Mouse (Mus musculus) left cerebral cortex, adult 9 months (tissue): Measurements from ENCODE around the gene Zfp773.
A peak's percentile ranks its signal among the peaks of the same experiment; 100 is the strongest.
"Not testable (repeated sequence)": the region's sequence is repeated elsewhere in the genome, so short reads cannot be mapped to it uniquely, and the experiment has no call there.

Source experiments
- DNase-seq, 2 experiments: peaks; one replicate each; pipeline ENCODE4 v3.0.0; 2022; ENCODE audit warnings: low spot score in 2 of 2

The Zfp773 gene

DNA sequence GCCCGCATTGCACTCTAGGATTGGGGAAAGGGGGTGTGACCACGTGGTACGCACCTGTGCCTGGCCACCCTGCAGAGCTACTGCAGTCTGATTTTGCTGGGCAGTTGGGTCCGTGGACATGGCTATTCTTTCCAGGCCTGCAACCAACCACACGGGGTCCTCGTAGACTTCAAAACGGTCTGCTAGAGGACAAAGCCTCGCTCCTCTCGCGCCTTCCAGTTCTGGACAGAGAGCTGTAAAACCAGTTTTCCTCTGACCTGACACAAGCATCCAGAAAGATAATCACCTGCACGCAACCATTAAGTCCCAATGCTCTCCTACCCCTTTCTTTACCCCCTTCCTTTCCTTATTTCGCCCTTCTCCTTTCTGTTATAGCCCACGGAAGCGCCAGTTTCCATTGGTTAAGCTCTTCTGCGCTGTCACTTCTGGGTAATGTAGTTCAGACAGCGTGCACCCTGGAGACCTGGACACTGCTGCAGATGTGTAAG, at the start of gene Zfp773:
Gene Zfp773, minus strand, starts transcription at position 377 of the 488 bp plus-strand sequence.
- peak; percentile 7 to 62 for DNase-seq

DNA sequence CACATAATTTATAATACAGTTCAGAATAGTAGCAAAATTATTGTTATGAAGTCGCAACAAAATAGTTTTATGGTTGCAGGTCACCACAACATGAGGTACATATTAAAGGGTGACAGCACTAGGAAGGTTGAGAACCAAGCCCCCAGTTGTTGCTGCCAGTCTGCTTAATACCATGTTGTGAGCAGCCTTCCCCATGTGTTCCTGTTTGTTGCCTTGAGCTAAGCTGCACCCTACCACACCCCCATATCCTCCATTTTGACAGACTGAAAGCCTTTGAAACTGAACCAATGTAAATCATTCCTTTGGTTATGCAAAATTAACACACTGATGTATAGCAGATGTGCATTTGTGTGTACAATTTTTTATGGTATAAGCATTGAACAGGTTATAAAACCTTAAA, 49.3 kb upstream of the Zfp773 start:
- DNase-seq, result no peak

DNA sequence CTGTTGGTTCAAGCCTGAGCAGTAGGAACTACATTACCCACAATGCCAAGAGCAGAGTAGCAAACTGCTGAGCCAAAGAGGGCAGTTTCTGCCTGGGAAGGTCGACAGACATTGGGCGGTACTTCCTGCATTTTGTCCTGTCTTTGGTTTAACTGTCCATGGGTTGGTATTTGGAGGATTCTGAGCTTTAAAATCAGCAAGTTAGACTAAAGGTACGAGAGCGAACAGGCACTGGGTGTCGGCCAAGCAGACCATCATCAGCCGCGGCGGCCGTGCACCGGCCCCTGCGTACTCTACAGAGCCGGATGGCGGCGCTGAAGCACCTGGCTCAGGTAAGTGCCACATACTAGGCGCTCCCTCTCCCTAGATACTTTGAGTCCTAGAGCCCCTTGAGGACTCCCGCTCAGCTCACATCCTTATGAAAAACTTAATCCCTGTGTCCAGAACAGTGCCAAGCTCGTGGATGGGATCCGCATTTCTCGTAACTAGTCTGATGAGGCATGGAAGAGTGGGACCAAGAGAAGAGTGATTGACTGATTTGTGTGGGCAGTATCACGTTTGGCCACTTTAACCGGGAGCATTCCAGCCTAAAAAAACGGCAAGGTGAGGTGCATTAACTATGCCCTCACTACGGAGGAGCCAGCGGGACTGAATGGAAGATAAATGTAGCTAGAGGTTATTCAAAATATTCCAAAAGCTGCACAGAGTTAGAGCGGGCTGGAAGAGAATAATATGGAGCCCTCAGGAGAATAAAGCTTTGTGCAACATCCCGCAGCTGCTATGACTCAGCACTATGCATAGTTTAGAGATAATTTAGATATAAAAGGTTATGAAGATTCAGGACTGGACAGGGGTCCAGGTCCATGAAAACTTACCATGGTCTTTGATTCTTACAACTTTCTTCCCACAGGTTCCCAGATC, 34.9 kb upstream of the Zfp773 start, which contains the start of gene Zfp418:
Gene Zfp418, plus strand, starts transcription at position 104 of the 921 bp plus-strand sequence.
- peak; percentile 52 to 76 for DNase-seq

DNA sequence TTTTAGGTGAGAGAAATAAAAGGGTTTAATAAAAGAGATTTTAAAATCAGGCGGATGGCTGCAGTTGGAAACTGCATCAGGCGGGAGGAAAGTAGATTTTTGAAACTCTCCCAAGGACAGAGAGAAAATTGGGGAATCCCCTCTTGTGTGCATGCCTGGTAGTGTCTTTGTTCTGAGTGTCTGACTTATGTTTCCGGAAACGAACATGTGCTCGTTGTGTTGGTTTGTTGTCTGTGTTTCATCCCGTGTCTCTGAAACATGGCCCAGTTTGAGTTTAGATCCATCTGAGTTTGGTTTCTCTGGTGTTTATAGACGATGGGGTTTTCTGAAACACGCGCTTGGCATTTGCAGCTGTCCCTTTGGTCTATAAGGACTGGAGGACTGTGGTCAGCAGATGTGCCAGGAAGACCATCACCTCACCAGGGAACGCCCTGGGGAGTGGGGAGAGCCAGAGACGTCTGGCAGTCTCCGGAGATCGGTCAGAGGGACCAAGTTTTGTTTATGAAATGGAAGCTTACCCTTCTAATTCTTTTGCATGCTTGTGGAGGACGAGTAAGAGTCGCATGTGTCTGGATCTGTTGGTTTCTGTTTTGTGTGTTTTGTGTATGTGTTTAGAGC, 9.5 kb upstream of the Zfp773 start:
- DNase-seq, result no peak

DNA sequence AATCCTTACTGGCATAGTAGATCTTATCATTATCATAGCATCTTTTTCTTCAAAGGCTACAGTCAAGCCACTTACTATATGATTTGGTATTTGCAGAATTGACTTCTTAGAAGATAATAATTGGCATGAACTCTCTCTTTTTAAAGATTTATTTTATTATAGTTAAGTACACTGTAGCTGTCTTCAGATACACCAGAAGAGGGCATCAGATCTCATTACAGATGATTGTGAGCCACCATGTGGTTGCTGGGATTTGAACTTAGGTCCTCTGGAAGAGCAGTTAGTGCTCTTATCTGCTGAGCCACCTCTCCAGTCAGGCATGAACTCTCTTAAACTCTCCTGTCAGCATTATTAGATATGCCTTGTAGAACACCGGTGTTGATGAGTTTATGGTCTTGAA, 7.7 kb upstream of the Zfp773 start:
- no peak for DNase-seq

DNA sequence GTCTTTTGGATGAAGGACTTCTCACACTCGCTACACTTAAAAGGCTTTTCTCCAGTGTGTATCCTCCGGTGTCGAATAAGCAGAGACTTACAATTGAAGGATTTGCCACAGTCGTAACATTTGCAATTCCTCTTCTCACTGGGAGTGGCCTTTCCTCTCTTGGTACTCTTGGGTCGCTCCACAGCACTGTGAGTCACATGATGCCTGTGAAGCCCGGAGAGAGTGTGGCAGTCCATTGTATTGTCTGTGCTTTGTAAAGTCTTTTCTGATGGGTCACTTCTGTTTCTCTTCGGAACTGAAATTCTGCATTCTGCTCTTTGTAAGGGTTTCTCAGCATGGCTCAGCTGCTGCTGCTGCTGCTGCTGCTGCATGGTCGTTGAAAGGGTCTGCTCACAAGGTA, 3.8 kb downstream of the Zfp773 start:
- DNase-seq, result no peak

DNA sequence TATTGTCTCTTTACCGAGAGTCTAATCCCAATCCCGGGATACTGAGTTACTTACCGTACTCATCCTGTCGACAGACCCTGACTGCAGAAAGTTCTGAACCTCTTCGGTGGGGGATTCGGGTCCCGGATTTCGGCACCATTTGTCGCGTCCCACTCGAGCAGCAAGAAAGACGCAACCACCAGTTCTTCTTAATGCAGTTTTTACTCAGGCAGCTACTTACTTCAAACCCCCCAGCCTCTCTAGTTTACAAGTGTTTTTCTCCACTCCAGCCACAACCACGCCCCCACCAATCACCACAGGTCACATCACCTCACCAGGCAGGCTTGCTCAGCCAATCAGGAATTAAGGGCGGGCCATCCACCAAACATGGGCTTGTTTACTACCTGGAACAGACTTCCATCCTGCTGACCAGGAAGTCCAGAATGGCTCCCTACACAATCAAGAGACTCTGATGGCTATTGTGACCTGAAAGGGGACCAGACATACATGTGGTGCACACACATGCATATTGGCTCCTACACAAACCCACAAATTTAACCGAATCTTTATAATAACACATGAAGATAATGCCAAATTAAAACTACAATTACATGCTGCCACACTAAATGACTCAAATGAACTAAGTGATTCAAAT, 5.9 kb downstream of the Zfp773 start:
- DNase-seq, result not testable (repeated sequence)

DNA sequence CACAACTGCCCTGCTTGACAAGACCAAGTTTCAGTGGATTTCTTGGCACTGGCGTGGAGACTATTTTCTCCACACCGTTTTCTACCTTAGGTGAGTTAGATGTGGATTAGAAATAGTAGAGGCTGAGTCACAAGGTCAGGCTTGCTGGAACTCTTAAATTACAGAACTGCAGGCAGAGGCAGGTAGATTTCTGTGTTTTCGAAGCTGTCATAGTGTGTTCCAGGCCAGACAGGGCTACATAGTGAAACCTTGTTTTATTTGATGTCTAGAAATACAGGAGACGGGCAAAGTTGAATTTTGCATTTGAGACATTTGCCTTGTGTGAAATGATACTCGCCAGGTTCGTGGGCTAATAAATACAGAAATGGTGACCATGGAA, 15.0 kb downstream of the Zfp773 start:
- DNase-seq, result no peak

DNA sequence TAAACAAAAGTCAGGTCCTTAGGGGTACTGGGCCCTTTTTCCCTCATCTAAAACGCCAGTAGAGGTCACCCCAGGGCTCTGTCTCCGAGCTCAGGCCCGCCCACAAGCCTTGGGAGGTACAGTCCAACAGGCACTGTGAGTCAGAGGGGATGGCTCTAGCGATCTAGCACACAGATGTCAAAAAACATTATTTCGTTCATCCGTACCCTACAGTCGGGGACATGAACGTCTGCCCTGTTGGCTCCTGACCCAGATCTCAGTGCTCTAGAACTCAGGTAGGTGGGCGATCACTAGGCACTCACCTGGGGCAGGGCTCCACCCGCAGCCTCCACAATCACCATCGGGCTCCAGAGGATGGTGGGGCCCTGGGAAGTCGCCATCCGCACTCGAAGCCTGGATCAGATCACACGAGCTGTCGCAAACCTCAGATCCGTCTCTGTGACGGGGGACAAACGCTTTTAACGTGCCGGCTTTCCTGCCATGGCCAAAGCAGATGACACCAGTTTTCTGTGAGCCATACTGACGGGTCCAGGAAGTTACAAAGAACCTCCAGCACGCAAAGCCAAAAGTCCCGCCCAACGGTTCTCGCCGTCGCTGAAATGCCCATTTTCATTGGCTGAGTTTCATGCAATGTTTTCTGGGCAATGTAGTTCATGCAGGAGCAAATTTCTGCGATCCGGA, 15.5 kb downstream of the Zfp773 start, which contains the start of gene Zfp954:
Gene Zfp954, minus strand, starts transcription at position 568 of the 681 bp plus-strand sequence.
- DNase-seq, result peak; percentile 65 to 90

DNA sequence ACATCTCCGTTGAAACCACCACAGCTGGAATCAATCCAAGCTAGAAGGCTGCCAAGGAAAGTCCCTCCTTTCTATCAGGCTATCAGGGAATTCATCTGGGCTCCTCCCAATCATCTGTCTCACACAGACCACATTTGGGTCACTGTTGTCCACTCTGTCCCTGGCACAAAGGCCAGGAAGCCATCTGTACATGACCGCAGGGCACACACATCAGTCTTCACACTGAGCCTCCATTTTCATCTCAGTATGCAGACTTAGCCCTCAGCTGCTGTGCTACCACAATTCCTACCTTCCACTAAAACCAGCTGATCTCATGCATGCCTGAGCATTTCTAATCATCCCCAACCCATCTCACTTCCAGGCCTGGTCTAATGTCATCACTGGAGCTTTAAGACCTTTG, 18.1 kb downstream of the Zfp773 start:
- DNase-seq, result no peak

DNA sequence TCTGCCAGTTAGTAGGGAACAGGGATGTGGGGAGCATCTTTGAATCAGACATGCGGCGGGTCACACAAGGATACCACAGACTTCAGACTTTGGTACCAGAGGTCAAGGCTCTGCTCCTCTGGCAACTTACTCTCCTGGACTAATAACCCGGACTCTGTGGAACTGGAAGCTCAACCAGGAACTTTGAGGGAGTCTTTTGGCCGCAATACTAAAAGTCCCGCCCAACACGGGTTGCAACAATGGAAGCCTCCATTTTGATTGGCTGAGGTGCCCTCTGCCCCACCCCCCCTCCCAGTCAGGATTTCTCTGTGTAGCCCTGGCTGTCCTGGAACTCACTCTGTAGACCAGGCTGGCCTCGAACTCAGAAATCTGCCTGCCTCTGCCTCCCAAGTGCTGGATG, 28.1 kb downstream of the Zfp773 start:
- no peak for DNase-seq
